Mouse (Mus musculus) olfactory bulb, adult 2 months (tissue): Measurements from ENCODE around the gene Aoc1. TPM values are rescaled to one million over a fixed set of nuclear protein-coding genes. Genes with fewer than 3 reads are reported as not detected.

Source experiments
- H3K27ac ChIP-seq: fragments of 200-500 bp; 2 replicates; pipeline ENCODE4 v1.5.1; 2012; ENCODE audit warnings: low read depth, low read length; ENCODE audit not compliant: insufficient read depth
- H3K4me1 ChIP-seq: fragments of 200-500 bp; 2 replicates; pipeline ENCODE4 v1.6.1; 2012; ENCODE audit warnings: low read length; ENCODE audit not compliant: control insufficient read depth, insufficient read depth
- H3K4me3 ChIP-seq: fragments of 200-500 bp; 2 replicates; pipeline ENCODE4 v1.5.1; 2012; ENCODE audit warnings: mild to moderate bottlenecking, low read depth, low read length, moderate library complexity; ENCODE audit not compliant: insufficient read depth
- CTCF ChIP-seq: fragments of 200-500 bp; IDR thresholded peaks from 2 replicates; pipeline ENCODE4 v1.5.1; 2012; ENCODE audit warnings: low read depth, mild to moderate bottlenecking, low read length, moderate library complexity; ENCODE audit not compliant: insufficient read depth
- POLR2A ChIP-seq: fragments of 200-500 bp; IDR thresholded peaks from 2 replicates; pipeline ENCODE4 v1.6.1; 2012; ENCODE audit warnings: mild to moderate bottlenecking, low read depth, low read length, moderate library complexity; ENCODE audit not compliant: insufficient read depth
- WGBS: fragments of 180-500 bp; shearing (Covaris S2); methylation state at CpG from one replicate; pipeline ENCODE4 v1.1.7; 2018; 5-methylcytosine and 5-hydroxymethylcytosine counted together
- polyA plus RNA-seq: library from polyadenylated mRNA; stranded (reverse); fragments of >200 nt; gene quantifications from 2 replicates; pipeline ENCODE4 v1.2.4, GENCODE M21; 2012; ENCODE audit warnings: low replicate concordance; ENCODE audit not compliant: missing spikeins, insufficient read depth, insufficient read length

Gene Aoc1
- not detected in 2 replicates for polyA plus RNA-seq

- WGBS: 77% methylated on average over 5 of the region's 5 CpGs
- Histone ChIP-seq H3K4me3 (no peak within 1 kb of the TSS), H3K4me1 (0 out of 2 replicates have a peak, but pooled peaks cover 3% of the 10 kb centered on the region), H3K27ac (no peak within 1 kb of the TSS)
- TF ChIP-seq POLR2A: no peak
- TF ChIP-seq CTCF: no peak
These were observed at the start of gene Aoc1 for GRCm38 (mm10) chr6:48872596-48872995. Gene Aoc1 (plus strand): TSS chr6:48872896.

GRCm38 (mm10) chr6:48825016-48825415, 47.7 kb upstream of the Aoc1 start:
- 55% methylated on average over 7 of the region's 7 CpGs for WGBS
- H3K4me1 ChIP-seq: no peaks in the 10 kb centered on the region
- no peak for TF ChIP-seq POLR2A
- TF ChIP-seq CTCF: no peak
- H3K4me3 ChIP-seq: no peak overlapping the region
- H3K27ac ChIP-seq: no peak overlapping the region

DNA sequence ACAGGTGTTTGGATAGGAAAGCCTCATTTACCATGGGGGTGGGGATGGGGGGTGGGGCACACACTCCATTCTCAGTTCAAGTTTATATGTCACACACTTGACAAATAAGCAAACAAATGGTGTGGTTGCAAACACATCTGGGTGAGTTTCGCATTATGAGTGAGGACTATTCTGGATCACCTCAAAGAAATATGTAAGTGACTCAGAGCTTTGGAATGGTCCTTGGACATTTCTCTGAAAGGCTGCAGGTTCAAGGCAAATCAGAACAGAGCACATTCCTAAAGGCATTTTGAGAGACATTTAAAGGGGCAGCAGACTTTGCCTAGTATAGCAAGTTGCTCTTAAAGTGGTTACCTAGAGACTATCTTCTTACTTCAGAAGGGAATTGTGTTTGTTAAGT, 43.7 kb upstream of the Aoc1 start:
- no peaks in the 10 kb centered on the region for H3K4me1 ChIP-seq
- TF ChIP-seq CTCF (no peak), POLR2A (no peak)
- no peak overlapping the region for H3K27ac ChIP-seq
- 97% methylated on average over 1 of the region's 1 CpGs for WGBS
- no peak overlapping the region for H3K4me3 ChIP-seq

- no peak for TF ChIP-seq POLR2A
- TF ChIP-seq CTCF: no peak
- H3K4me1 ChIP-seq: no peaks in the 10 kb centered on the region
- no peak overlapping the region for H3K27ac ChIP-seq
- no peak overlapping the region for H3K4me3 ChIP-seq
These were observed 43.0 kb upstream of the Aoc1 start for GRCm38 (mm10) chr6:48829651-48830050.

- H3K4me1 ChIP-seq: no peaks in the 10 kb centered on the region
- WGBS: 24% methylated on average over 1 of the region's 1 CpGs
- H3K4me3 ChIP-seq: no peak overlapping the region
- H3K27ac ChIP-seq: no peak overlapping the region
- TF ChIP-seq CTCF (no peak), POLR2A (no peak)
These were observed 42.5 kb upstream of the Aoc1 start for GRCm38 (mm10) chr6:48830241-48830640.

- no peak overlapping the region for H3K27ac ChIP-seq
- no peaks in the 10 kb centered on the region for H3K4me1 ChIP-seq
- no peak for TF ChIP-seq CTCF
- TF ChIP-seq POLR2A: no peak
- H3K4me3 ChIP-seq: no peak overlapping the region
- 81% methylated on average over 5 of the region's 5 CpGs for WGBS
These were observed 41.6 kb upstream of the Aoc1 start for GRCm38 (mm10) chr6:48831141-48831540.

DNA sequence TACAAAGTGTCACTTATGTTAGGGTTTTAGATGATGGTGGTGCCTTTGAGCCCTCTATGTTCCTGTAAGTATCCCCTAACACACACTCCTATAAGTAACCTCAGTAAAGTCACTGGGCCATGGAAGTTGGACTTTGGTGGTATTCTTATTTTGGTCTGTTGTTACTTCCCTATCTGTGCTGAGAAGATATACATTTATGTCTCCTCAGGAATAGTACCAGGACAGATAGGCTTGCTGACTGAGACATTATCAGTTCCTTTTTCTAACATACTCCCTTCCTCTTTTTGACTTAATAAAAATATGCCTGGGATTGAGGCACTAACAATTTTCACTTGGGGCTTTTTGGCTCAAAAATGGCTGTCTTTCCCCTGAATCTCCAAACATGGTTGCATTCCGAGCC, 40.3 kb upstream of the Aoc1 start:
- H3K27ac ChIP-seq: no peak overlapping the region
- H3K4me3 ChIP-seq: no peak overlapping the region
- WGBS: 100% methylated on average over 1 of the region's 1 CpGs
- H3K4me1 ChIP-seq: no peaks in the 10 kb centered on the region
- TF ChIP-seq POLR2A (no peak), CTCF (no peak)

DNA sequence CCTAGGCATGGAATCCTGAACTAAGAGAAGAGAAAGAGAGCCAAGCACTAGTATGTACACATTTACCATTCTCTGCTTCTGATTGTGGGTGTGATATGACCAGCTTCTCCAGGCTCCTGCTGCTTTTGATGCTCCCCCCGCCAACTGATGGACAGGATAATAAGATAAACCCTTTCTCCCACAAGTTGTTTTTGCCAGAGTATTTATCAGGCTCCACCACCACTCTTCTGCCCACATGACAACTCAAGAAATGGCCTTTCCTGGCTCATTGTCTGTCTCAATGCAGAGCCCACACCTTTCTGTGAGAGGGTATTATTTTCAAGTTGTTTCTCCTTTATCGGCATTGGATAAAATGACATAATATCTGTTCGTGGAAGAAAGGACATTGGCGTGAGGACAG, 39.2 kb upstream of the Aoc1 start:
- TF ChIP-seq CTCF (no peak), POLR2A (no peak)
- H3K4me1 ChIP-seq: no peaks in the 10 kb centered on the region
- no peak overlapping the region for H3K4me3 ChIP-seq
- WGBS: 99% methylated on average over 4 of the region's 4 CpGs
- no peak overlapping the region for H3K27ac ChIP-seq

DNA sequence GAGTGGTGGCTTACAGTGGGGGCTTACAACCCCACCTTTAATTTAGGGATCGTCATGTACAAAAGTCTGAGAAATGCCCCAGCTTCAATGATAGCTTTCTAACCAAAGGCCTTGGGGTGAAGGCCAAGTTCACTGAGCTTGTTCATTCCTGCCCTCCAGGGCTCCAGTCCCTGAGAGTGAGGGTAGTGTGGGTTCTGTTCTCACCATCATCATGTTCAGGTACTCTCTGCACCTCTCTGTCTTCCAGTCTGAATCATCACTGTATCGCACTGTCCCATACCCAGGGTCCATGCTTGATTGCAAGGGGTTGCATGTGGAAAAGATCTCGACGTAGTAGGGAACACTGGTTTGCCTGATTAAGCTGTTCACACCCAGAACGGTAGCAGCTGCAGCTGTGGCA, 37.5 kb upstream of the Aoc1 start:
- TF ChIP-seq CTCF: no peak
- TF ChIP-seq POLR2A: no peak
- H3K4me3 ChIP-seq: no peak overlapping the region
- WGBS: 82% methylated on average over 5 of the region's 5 CpGs
- no peak overlapping the region for H3K27ac ChIP-seq
- H3K4me1 ChIP-seq: no peaks in the 10 kb centered on the region; the same call in 1 of the 2 replicates

- no peak overlapping the region for H3K27ac ChIP-seq
- no peak for TF ChIP-seq CTCF
- TF ChIP-seq POLR2A: no peak
- H3K4me3 ChIP-seq: no peak overlapping the region
- H3K4me1 ChIP-seq: peaks cover 8% of the 10 kb centered on the region
- 91% methylated on average over 5 of the region's 5 CpGs for WGBS
These were observed 36.5 kb upstream of the Aoc1 start for GRCm38 (mm10) chr6:48836146-48836545.
